Mouse (Mus musculus): ENCODE measurements around the gene Mfsd14a.

Gene Mfsd14a

DNA sequence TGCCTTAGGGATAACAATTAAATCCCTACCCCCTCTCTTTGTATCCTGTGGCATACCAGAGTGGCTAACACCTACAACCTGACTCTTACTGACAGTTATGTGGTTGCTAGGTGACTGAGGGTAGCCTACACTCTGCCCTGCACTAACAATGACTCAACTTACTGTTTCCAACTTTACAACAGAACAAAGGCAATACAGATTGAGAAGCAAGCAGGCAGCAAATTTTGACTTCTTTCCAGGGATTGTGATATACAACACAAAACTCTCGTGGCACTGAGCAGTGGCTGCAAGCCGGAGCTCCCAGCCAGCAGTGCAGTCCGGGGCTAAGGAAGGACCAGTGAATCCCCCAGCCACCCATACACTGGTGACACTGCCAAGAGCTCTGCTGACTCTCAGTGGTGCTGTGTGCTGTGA is 10.4 kb downstream of the Mfsd14a start:
- DNase-seq = no peak

DNA sequence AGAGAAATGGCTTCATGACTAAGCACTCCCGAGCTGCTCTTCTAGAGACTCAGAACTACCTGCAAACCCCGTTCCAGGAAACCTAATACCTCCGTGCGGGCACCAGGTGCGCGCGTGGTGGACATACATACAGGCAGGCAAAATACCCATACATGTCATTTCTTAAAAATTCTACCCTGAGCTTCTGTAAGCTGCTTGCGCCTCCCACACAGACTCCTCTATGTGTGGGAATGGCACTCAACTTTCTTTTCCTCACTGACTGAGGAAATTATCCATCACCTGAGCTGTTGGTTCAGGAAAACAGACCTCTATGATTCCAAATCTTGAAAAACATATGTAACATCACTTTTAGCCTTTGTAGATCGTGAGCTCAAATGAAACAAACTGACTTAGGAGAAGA is 11.8 kb downstream of the Mfsd14a start:
- no peak for DNase-seq

DNA sequence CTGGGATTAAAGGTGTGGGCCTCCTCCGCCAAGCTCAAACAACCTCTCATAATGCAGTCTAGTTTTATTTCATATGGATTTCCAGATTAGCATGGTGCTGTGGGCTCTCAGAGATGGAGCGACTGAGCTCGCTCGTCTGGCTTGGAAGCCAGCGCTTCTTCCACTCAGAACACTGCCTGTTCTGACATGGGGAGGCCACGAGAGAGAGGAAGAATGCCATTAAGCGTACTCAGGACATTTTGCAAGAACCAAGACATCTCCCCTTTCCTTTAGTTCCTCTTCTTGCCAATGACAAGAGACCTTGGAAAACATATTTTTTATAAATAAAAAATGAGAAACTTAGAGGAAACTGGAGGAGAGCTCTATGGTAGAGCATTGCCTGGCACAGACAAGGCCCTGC is 13.7 kb downstream of the Mfsd14a start:
- no peak for DNase-seq

DNA sequence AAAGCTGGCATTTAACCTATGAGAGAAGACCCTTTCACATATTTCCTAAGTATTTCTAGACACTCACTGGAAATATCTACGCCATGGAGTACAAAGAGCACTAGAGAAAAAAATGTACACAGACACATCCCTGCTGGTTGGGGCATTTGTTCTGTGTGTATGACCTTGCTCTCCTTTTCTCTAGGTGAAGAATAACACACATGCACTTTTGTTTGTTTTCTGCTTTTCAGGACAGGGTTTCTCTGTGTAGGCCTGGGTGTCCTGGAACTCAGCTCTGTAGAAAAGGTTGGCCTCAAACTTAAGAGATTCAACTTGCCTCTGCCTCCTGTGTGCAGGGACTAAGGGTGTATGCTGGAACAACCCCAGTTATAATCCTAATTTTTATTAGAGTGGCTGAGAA is 16.1 kb downstream of the Mfsd14a start:
- DNase-seq = no peak

DNA sequence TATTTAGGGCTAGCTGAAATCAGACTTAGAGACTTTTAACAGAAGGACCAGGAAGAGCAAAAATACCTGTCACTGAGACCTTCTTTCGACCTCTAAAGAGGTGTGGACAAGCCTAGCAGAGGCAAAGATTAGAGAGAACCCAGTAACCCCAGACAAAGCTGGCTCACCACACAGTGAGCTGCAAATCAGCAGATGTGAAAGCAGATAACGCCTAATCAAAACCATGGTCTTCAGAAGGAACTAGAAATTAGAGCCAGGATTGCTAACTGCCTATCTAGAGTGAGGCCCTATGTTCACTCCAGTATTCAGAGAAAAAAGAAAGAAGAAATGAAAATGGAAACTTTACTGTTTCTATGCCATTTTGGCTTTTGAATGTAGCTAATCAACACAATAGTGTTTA is 20.1 kb downstream of the Mfsd14a start:
- no peak for DNase-seq

DNA sequence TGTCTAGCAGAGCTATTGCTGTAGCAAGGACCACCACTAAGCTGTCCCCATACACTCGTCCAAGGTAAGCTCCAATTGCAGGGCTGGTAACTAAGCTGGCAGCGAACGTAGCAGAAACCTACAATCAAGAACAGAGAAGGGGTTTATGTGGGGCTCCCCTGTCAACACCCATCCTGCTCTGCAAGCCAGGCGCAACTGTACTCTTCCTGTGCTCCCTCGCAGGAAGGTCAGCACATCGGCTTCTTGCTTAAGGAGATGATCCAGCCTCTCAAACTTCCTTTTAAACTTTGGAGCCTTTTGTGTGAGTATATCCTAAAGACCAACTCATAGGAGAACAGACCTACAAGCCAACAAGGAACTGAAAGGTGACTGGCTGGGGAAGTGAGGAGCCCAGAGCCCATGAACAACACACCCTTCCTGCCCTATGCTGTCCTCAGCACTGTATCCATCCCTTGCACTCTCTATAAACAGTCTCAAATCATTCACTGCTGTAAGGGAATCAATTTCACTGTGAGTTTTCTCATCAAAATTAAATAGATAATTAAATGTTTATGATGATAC is 20.6 kb downstream of the Mfsd14a start:
- no peak for DNase-seq

DNA sequence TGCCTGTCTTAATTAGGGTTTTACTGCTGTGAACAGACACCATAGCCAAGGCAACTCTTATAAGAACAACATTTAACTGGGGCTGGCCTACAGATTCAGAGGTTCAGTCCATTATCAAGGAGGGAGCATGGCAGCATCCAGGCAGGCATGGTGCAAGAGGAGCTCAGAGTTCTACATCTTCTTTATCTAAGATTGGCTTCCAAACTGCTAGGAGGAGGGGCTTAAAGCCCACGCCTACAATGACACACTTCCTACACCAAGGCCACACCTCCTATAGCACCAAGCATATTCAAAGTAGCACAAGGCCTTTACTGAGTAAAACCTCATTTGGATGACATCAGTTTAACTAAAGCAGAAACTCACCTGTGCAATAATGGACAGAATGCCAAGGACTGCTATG is 22.5 kb downstream of the Mfsd14a start:
- no peak for DNase-seq

DNA sequence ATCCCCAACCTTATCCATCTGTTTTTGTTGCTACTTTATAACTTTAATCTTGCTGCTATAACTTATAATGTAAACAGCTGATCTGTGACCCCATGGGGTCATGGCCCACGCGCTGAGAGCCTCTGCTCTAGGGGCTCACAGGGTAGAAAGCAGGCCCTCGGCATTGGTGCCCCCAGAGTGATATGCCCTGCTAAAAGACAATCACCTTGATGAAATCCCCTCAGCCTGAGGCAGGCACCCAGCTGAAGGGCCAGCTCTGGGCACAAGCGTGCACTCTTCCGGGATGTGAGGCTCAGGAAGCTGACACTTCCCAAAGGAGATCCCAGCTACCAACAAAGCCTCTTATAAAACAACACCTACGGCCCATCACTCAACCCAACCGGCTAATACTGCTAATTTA is 23.9 kb downstream of the Mfsd14a start:
- DNase-seq = no peak

DNA sequence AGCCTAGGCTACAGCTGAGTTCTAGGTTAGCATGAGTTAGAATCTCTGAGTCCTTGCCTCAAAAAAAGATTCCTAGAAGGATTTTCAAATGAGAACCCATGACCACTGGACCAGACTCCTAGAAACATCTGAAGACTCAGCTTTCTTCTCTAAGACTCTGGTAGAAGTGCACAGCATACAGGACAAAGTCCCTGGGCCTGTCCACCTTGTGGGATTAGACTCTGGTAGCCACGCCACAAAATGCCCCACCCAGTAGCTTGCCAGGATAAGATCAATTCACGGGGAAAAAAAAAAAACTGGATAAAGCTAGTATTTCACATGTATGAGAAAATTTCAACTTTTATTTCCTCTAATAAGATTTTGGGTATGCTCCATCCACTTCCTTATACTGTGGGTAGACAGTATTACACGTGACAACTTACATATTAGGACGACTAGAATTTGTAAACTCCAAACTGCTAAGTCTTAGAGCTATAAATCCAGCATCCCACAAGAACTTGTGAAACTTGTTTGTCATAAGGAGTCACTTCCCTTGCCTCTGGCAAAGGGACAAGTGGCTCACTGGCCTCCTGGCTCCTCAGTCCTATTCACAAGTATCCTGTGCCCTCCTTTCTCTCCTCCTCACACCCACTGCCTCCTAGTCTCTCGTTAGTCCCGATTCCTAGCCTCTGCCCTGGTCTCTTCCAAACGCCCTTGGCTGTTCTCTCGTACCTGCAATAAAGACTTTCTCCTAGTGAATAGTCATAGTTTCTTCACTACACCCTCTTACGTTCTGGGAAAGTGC is 24.6 kb downstream of the Mfsd14a start:
- no peak for DNase-seq

DNA sequence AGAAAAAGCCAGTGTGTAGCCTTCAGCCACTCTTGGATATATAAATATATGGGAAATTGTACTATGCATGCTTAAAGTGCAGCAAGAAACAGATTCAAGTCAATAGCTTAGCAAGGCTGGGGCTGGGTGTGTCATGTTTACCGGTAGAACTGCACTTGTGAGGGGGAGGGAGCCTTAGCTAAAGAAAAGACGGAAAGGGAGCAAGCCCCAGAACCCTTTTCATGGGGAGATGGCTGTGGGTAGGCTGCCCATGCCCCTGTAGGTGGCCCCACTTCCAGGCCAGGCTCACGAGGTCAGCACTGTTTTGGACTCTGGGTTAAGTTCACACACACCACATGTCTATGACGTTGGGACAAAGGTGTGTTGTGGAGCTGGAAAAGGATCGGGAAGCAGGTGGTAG is 26.7 kb downstream of the Mfsd14a start:
- DNase-seq = no peak

DNA sequence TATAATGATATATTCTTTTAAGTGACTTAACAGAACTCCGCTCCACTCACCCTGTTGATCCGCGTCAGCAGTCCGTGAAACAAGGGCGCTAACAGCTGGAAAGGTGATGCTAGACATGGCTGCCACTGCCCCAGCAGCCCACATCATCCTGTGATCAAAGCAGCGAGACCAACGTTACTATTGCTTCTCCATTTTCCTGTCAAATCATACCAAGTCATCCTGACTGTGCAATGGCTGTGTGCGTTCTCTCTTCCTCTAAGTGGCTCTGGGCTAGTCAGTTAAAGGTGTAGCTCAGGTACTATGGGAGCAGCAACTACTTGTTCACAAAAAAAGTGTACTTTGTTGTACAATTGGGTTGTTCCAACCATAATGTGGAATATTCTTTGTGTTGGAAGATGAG is 27.6 kb downstream of the Mfsd14a start:
- no peak for DNase-seq

DNA sequence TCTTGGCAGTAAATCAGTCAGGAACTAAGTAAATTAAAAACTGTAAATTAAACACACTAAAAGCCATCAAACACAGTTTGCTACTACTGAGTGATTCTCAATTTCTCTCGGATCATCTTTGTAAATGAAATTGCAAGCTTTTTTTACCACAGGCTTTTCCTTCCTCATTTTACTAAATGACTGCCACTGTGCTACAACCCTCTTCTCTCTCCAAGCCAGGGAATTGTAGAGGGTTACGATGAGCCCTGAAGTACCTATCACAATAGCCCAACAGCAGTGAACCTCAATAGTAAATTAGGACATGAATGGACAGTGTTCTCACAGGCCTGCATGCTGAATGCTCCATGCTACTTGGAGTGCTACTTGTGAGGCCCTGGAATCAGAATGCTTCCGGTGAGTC is 28.4 kb downstream of the Mfsd14a start:
- DNase-seq = no peak

DNA sequence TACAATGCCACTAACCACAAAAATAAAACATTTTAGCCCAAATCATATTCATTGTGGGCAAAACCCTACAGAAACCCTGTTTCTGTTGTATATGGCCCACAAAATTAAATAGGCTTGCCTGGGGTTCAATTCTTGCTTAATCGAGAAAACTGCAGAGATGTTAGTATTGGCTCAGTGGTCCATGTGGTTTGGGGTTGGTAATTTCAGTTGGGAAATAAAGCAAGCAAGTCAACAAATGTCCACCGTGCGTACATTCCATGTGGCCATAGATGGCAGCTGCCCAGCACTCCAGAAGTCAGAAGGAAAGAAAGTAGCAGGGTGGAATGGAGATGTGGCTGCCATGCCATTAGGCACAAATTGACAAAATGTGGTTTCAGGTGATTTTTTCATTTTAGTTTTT is 29.5 kb downstream of the Mfsd14a start:
- DNase-seq = no peak

DNA sequence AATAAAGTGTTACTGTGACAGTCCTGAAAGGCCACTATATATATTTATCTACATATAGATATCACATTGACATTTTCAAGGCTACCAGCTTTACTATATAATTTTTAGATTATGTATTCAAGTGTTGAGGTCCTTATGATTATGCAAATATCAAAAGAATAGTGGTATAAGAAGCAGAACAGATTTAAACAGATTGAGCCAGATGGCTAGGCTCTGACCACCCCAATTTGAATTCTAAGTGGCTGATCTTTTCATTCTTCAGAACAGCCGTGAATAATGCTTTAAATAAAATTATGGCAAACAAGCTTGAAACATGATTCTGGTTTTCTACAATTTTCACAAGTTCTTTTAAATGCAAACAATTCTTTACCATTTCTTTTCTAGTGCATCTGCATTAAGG is 31.0 kb downstream of the Mfsd14a start:
- DNase-seq = no peak

DNA sequence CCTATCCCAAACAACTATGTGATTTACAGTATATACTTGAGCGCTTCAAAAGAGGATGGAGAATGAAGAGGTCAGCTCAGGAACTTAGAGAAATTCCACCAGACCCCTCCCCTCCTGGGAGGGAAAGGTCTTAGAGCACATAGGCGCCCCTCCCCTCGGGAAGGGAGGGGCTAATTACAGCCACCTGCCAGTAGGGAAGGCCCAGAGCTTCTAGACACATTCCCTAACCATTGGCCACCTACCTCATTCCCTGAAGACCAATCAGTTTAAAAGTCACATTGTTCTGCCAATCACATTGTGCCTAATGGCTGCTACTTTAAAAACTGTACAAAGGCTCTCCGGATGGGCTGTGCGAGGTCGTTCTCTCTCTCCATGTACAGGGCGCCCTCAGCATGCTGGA is 39.8 kb downstream of the Mfsd14a start:
- no peak for DNase-seq

DNA sequence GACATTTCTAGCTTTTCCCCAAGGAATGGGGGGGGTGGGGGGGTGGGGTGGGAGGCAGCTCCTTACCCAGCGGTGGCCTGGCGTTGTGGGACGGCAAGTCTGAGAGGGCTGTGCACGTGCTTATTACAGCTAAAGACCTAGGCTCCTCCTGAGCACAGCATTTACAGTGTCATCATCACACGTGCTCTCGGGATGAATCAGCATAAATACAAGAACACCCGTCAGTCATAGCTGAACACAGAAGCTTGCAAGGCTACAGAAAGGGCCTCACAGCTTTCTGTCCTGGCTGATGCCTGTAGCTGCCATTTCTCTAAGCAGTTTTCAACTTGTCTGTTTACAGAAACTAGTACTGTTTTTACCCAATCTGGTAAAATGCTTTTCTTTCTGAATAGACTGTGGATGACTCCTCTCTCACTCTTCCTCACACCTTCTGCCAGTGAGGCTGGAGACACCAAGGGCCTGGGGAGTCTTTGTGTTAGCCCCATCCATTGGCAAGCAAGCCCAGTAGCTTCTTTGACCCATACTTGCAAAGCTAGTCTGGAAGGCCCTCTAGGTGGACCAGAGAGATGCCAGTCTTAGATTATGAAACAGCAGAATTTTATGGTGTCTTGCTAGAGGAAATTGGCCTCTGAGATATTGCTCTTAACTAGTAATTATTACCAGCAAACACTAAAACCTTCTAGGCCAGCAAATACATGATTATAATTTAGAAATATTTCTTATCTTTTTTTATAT is 41.7 kb downstream of the Mfsd14a start:
- DNase-seq = no peak

DNA sequence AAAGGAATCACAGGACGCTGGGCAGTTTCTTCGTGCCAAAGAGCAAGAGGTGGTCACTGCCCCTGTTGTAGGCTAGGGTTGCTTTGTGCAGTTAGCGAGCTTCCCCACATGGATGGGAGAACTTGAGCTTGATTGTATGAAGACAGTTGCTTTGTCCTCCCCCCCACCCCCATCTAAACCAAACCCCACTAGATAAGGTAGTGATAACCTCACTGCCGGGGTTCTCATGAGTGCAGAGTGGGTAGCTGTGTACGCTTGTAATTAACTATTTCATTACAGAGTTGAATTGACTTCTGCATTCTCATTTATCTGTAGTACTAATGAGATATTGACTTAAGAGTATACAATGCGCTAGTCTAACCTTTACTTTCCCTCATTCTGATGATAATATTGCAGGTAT is 43.6 kb downstream of the Mfsd14a start:
- no peak for DNase-seq

DNA sequence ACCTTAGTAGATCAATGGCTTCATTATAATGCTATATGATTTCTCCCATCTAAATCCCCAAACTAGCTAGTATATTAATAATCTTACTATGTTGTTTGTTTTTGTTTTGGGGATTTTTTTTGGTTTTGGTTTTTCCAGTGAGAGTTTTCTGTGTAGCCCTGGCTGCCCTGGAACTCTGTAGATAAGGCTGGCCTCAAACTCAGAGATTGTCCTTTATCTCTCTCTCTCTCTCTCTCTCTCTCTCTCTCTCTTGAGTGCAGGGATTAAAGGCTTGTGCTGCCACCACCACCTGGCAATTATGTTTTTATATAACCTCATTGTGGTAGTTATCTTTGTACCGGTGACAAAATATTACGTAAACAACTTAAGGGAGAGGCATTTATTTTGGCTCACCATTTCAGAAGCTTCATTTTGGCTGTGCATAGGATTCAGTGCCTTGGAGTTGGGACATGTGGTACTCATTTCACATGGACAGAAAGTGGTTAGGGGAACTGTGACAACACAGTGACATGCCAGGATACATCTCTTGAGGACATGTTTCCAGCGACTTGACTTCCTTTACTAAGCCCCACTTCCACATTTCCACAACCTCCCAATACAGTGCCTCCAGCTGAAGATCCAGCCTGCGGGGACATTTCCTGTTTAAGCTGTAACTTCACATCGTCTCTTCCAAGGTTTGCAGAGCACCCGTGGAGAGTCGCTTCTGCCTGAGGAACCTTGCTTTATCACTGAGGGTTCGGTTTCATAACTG is 47.0 kb downstream of the Mfsd14a start:
- no peak for DNase-seq

DNA sequence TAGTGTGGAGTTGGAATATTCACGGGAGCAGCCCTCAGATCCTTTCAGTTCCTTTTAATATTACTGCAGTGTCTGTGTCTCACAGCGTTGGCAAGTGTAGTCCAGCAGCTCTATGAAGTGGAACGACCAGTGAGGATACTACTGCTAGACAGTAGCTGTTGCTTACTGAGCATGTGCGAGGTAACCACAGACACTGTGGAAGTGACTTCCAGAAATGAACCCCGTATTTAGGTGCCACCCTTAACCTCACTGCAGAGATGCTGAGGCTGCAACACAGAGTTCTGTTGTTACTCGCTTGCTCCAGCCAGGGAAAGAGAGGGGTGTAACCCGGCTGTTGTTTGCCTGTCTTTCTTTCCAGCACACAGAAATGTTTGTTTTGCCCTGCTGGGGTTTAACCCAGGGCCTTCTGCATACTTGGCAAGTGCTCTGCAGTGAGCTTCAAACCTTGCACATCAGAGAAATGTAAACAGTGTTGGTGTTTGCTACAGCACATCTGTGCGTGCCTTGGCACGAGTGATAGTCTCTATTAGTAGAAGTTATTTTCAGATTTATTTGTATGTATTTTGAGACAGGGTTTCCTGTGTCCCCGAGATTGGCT is 48.1 kb downstream of the Mfsd14a start, which contains the start of gene Trmt13:
Gene Trmt13 (minus strand): TSS at position 293 of the 598 bp plus-strand sequence.
- DNase-seq = peak; percentile 22 to 50

DNA sequence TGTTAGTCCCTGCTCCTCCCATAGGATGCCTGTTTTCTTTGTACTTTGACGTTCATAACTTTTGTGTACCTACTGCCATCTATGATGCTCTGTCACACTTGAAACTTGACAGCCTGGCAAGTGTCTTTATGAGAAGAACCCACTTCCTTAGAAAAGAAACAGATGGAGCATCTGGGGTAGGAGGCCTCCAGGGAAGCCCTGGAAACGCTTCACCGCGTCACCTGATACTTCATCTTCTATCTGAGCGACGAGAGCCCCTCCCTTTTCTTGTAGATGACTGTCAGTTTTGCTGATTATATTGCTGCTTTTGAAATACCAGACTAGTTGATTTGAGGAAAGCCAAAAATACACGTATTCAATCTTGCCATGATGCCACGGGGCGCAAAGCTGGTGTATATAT is 57.9 kb downstream of the Mfsd14a start:
- DNase-seq = no peak

DNA sequence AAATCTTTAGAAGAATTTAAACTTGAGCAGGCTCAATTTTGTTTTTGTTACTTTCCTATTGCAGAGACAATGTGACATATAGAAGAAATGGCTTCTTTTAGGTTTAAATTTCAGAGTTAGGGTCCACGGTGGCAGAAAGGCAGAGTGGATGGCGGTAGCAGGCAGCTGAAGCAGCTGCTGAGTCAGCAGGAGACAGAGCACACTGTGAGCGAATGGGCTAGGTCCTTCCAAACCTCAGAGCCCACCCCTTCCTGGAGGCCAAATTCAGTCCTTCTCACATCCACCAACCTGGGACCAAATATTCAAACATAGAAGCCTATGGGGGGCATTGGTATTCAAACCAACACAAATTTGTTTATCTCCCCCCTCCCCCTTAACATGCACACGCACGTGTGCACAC is 60.7 kb downstream of the Mfsd14a start:
- DNase-seq = no peak

DNA sequence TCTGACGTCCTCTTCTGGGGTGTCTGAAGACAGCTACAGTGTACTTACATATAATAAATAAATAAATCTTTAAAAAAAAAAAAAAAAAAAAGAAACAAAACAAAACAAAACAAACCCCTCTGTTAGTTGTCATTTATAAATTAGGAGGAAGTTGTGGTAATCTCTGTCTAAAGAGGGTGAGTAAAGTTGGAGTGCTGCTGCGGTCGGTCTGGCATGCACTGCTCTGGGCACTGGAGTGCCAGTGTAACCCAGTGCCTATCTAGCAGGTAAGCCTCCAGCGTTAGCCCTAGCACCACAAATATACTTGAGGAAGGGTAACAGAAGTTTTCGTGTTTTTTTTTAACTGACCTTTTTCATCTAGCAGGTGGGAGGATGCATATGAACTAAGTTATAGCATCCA is 61.5 kb downstream of the Mfsd14a start:
- DNase-seq = no peak

DNA sequence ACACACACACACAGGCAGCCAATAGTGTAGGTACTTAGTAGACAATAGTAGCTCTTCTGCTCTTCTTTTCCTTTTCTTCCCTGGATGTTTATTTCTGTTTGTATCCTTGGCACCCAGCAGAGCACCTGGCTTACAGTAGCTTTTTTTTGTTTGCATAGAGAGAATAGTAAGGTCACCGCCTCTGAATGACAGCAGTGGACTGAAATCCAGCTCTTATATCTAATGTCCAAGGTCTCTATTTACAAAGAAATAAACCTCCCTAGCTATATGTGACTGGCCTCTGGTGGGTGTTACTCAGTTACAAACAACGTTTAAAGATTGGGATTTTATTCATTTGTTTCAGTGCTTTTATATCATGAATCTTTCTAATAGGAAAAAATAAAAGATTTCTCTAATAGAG is 62.8 kb downstream of the Mfsd14a start:
- DNase-seq = no peak

All from lung, postnatal 4 days (tissue).